Mouse (Mus musculus): ENCODE measurements at regions not wholly inside any gene's neighbourhood (a gene's known extent, or its start where the extent isn't known, plus 50 kb on each side); places are given as distances from the start of the nearest gene placed in this dataset.
A peak's percentile ranks its signal among the peaks of the same experiment; 100 is the strongest.
"Not testable (repeated sequence)": the region's sequence is repeated elsewhere in the genome, so short reads cannot be mapped to it uniquely, and the experiment has no call there.

GRCm38 (mm10) chr1:164543045-164543803, 85.1 kb upstream of the Atp1b1 start:
- DNase-seq (ENCODE audit: low spot score) = no peak

GRCm38 (mm10) chr1:164541711-164542110, 83.6 kb upstream of the Atp1b1 start:
- DNase-seq (ENCODE audit: low spot score) = no peak

- DNase-seq (ENCODE audit: low spot score) = peak; percentile 34
Measured at GRCm38 (mm10) chr1:164538304-164539043, 80.3 kb upstream of the Atp1b1 start.

- no peak for DNase-seq (ENCODE audit: low spot score)
Measured at GRCm38 (mm10) chr1:164537324-164537948, 79.3 kb upstream of the Atp1b1 start.

GRCm38 (mm10) chr1:164532196-164532595, 74.0 kb upstream of the Atp1b1 start:
- DNase-seq (ENCODE audit: low spot score) = no peak

- no peak for DNase-seq (ENCODE audit: low spot score)
Measured at GRCm38 (mm10) chr1:164531741-164532140, 73.6 kb upstream of the Atp1b1 start.

- no peak for DNase-seq (ENCODE audit: low spot score)
Measured at GRCm38 (mm10) chr1:164526748-164527147, 68.6 kb upstream of the Atp1b1 start.

GRCm38 (mm10) chr1:164522377-164523150, 64.4 kb upstream of the Atp1b1 start:
- DNase-seq (ENCODE audit: low spot score) = no peak

- no peak for DNase-seq (ENCODE audit: low spot score)
Measured at GRCm38 (mm10) chr1:164521371-164522130, 63.4 kb upstream of the Atp1b1 start.

GRCm38 (mm10) chr1:164518866-164519265, 60.7 kb upstream of the Atp1b1 start:
- DNase-seq (ENCODE audit: low spot score) = no peak

GRCm38 (mm10) chr1:164518308-164518707, 60.2 kb upstream of the Atp1b1 start:
- DNase-seq (ENCODE audit: low spot score) = no peak

- DNase-seq (ENCODE audit: low spot score) = not testable (repeated sequence)
Measured at GRCm38 (mm10) chr1:164517362-164517761, 59.2 kb upstream of the Atp1b1 start.

GRCm38 (mm10) chr1:164511628-164512385, 53.7 kb upstream of the Atp1b1 start:
- no peak for DNase-seq (ENCODE audit: low spot score)

- no peak for DNase-seq (ENCODE audit: low spot score)
Measured at GRCm38 (mm10) chr1:164509226-164509625, 51.1 kb upstream of the Atp1b1 start.

GRCm38 (mm10) chr1:164508556-164508955, 50.4 kb upstream of the Atp1b1 start:
- no peak for DNase-seq (ENCODE audit: low spot score)

- no peak for DNase-seq (ENCODE audit: low spot score)
Measured at GRCm38 (mm10) chr1:164508106-164508505, 50.0 kb upstream of the Atp1b1 start.

Data from urinary bladder, postnatal 14 days (tissue).